Mouse (Mus musculus): ENCODE results near the gene Fat1. TPM values are rescaled to one million over a fixed set of nuclear protein-coding genes. Genes with fewer than 3 reads are reported as not detected.

Fat1 gene
- polyA plus RNA-seq, 1 experiment: 175 TPM

DNA sequence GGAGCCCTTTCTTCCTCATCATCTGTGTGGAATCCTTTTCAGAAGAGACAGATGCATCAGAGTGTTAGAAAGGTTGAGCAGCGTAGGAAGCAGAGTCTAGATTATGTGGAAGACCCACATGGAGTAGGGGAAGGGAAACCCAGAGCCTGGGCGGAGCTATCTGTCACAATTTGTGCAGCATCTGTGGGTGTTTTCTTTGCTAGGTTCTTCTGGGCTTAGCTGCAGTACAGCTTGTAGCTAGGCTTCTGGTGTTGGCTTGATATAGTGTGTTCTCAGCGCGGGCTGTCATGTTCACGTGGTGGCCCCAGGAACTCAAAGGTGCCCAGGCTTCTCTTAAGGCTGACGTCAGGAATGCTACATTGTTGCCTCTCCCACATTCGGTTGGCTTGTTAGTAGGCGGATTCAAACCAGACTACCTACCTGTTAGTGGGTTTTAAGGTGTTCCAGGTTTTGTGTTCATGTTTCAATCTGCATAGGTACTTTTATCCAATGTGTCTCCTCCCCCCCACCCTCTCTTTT is 32.3 kb downstream of the Fat1 start:
- Histone ChIP-seq H3K36me3 (ENCODE audit: control insufficient read depth, insufficient read depth, low read length, poor library complexity, severe bottlenecking) (peaks cover 16% of the 10 kb centered on the region), H3K9me3 (replicated peaks; ENCODE audit: control insufficient read depth, insufficient read depth, low read length, poor library complexity, severe bottlenecking) (no peaks in the 10 kb centered on the region), H3K9ac (ENCODE audit: low read depth, poor library complexity, severe bottlenecking) (no peak overlapping the region), H3K27me3 (ENCODE audit: control insufficient read depth, insufficient read depth, low read length, poor library complexity, severe bottlenecking) (no peaks in the 10 kb centered on the region), H3K4me1 (ENCODE audit: control insufficient read depth, insufficient read depth, low read length) (peaks cover 8% of the 10 kb centered on the region), H3K27ac (ENCODE audit: insufficient read depth, low read length) (no peak overlapping the region), H3K4me3 (ENCODE audit: low read depth, low read length) (no peak overlapping the region)
- TF ChIP-seq CTCF (IDR thresholded peaks at IDR 0.05; ENCODE audit: low read depth, low read length) (no peak), POLR2A (IDR thresholded peaks at IDR 0.05; ENCODE audit: insufficient read depth, low read length) (no peak), EP300 (IDR thresholded peaks at IDR 0.05; ENCODE audit: insufficient read depth, low read depth, low read length) (no peak)

DNA sequence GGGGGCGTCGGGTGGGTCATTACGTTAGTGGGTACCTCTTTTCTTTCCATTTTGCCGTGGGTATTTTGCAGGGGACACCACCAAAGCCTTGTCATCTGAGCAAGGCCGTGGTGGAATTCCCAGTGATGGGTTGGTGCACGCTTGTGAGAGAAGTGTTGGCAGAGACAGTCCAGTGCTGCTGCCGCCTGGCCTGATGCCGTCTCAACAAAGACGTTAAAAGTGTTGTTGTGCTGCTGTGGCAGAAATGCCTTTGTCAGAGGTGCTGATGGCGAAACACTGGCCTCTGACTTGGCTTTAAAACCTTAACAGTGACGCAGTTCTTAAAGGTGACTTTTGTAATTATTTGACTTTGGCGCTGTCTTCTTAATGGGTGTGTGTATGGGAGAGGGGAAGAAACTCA is 34.8 kb downstream of the Fat1 start:
- TF ChIP-seq POLR2A (IDR thresholded peaks at IDR 0.05; ENCODE audit: insufficient read depth, low read length) (no peak), EP300 (IDR thresholded peaks at IDR 0.05; ENCODE audit: insufficient read depth, low read depth, low read length) (no peak), CTCF (IDR thresholded peaks at IDR 0.05; ENCODE audit: low read depth, low read length) (no peak)
- H3K4me1 ChIP-seq (ENCODE audit: control insufficient read depth, insufficient read depth, low read length): peaks cover 8% of the 10 kb centered on the region

GRCm38 (mm10) chr8:44971346-44971745 is 36.1 kb downstream of the Fat1 start:
- no peak overlapping the region for H3K4me3 ChIP-seq (ENCODE audit: low read depth, low read length)
- peak; percentile 58; the same call in 1 of the 2 replicates for TF ChIP-seq EP300 (IDR thresholded peaks at IDR 0.05; ENCODE audit: insufficient read depth, low read depth, low read length)
- TF ChIP-seq CTCF (IDR thresholded peaks at IDR 0.05; ENCODE audit: low read depth, low read length): no peak
- no peak for TF ChIP-seq POLR2A (IDR thresholded peaks at IDR 0.05; ENCODE audit: insufficient read depth, low read length)
- H3K36me3 ChIP-seq (ENCODE audit: control insufficient read depth, insufficient read depth, low read length, poor library complexity, severe bottlenecking): peaks cover 4% of the 10 kb centered on the region
- peaks cover 8% of the 10 kb centered on the region for H3K4me1 ChIP-seq (ENCODE audit: control insufficient read depth, insufficient read depth, low read length)
- 0 out of 2 replicates have a peak overlapping the region, but pooled peaks have one; percentile 35 for H3K27ac ChIP-seq (ENCODE audit: insufficient read depth, low read length)
- H3K27me3 ChIP-seq (ENCODE audit: control insufficient read depth, insufficient read depth, low read length, poor library complexity, severe bottlenecking): no peaks in the 10 kb centered on the region
- no peaks in the 10 kb centered on the region for H3K9me3 ChIP-seq (replicated peaks; ENCODE audit: control insufficient read depth, insufficient read depth, low read length, poor library complexity, severe bottlenecking)
- no peak overlapping the region for H3K9ac ChIP-seq (ENCODE audit: low read depth, poor library complexity, severe bottlenecking)

More for the DNA sequence above, 34.8 kb downstream of the Fat1 start:
- H3K27me3 ChIP-seq (ENCODE audit: control insufficient read depth, insufficient read depth, low read length, poor library complexity, severe bottlenecking): no peaks in the 10 kb centered on the region
- no peak overlapping the region for H3K9ac ChIP-seq (ENCODE audit: low read depth, poor library complexity, severe bottlenecking)
- H3K9me3 ChIP-seq (replicated peaks; ENCODE audit: control insufficient read depth, insufficient read depth, low read length, poor library complexity, severe bottlenecking): no peaks in the 10 kb centered on the region
- no peak overlapping the region for H3K27ac ChIP-seq (ENCODE audit: insufficient read depth, low read length)
- no peak overlapping the region for H3K4me3 ChIP-seq (ENCODE audit: low read depth, low read length)
- peaks cover 11% of the 10 kb centered on the region for H3K36me3 ChIP-seq (ENCODE audit: control insufficient read depth, insufficient read depth, low read length, poor library complexity, severe bottlenecking)

GRCm38 (mm10) chr8:44971964-44972363 is 36.7 kb downstream of the Fat1 start:
- no peaks in the 10 kb centered on the region for H3K27me3 ChIP-seq (ENCODE audit: control insufficient read depth, insufficient read depth, low read length, poor library complexity, severe bottlenecking)
- H3K9me3 ChIP-seq (replicated peaks; ENCODE audit: control insufficient read depth, insufficient read depth, low read length, poor library complexity, severe bottlenecking): no peaks in the 10 kb centered on the region
- H3K4me1 ChIP-seq (ENCODE audit: control insufficient read depth, insufficient read depth, low read length): peaks cover 9% of the 10 kb centered on the region
- H3K27ac ChIP-seq (ENCODE audit: insufficient read depth, low read length): no peak overlapping the region
- peaks cover 4% of the 10 kb centered on the region for H3K36me3 ChIP-seq (ENCODE audit: control insufficient read depth, insufficient read depth, low read length, poor library complexity, severe bottlenecking)
- no peak overlapping the region for H3K9ac ChIP-seq (ENCODE audit: low read depth, poor library complexity, severe bottlenecking)
- H3K4me3 ChIP-seq (ENCODE audit: low read depth, low read length): no peak overlapping the region
- TF ChIP-seq POLR2A (IDR thresholded peaks at IDR 0.05; ENCODE audit: insufficient read depth, low read length) (no peak), EP300 (IDR thresholded peaks at IDR 0.05; ENCODE audit: insufficient read depth, low read depth, low read length) (no peak), CTCF (IDR thresholded peaks at IDR 0.05; ENCODE audit: low read depth, low read length) (no peak)

DNA sequence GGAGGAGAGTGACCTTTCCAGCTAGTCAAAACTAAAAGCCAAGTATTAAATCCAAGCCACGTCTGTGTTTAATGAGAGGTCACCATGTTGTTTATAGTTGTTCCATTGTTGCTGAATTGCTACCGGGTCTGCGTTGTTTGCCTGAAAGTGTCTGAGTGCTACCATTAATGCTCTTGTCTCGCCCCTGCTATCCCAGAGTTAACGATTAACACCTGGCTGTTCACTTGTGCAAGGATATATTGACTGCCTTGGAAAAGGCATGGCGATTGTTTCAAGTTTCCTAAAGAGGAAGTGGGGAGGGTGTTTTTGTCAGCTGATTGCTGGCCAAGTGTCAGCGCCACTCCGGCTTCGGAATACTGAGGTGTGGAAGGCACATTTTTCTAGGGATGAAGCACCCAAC is 39.9 kb downstream of the Fat1 start:
- no peak overlapping the region for H3K27ac ChIP-seq (ENCODE audit: insufficient read depth, low read length)
- no peak overlapping the region for H3K9ac ChIP-seq (ENCODE audit: low read depth, poor library complexity, severe bottlenecking)
- peaks cover 4% of the 10 kb centered on the region for H3K36me3 ChIP-seq (ENCODE audit: control insufficient read depth, insufficient read depth, low read length, poor library complexity, severe bottlenecking)
- H3K4me1 ChIP-seq (ENCODE audit: control insufficient read depth, insufficient read depth, low read length): peaks cover 14% of the 10 kb centered on the region
- no peaks in the 10 kb centered on the region for H3K9me3 ChIP-seq (replicated peaks; ENCODE audit: control insufficient read depth, insufficient read depth, low read length, poor library complexity, severe bottlenecking)
- H3K4me3 ChIP-seq (ENCODE audit: low read depth, low read length): no peak overlapping the region
- H3K27me3 ChIP-seq (ENCODE audit: control insufficient read depth, insufficient read depth, low read length, poor library complexity, severe bottlenecking): no peaks in the 10 kb centered on the region
- TF ChIP-seq CTCF (IDR thresholded peaks at IDR 0.05; ENCODE audit: low read depth, low read length) (no peak), EP300 (IDR thresholded peaks at IDR 0.05; ENCODE audit: insufficient read depth, low read depth, low read length) (no peak), POLR2A (IDR thresholded peaks at IDR 0.05; ENCODE audit: insufficient read depth, low read length) (no peak)

DNA sequence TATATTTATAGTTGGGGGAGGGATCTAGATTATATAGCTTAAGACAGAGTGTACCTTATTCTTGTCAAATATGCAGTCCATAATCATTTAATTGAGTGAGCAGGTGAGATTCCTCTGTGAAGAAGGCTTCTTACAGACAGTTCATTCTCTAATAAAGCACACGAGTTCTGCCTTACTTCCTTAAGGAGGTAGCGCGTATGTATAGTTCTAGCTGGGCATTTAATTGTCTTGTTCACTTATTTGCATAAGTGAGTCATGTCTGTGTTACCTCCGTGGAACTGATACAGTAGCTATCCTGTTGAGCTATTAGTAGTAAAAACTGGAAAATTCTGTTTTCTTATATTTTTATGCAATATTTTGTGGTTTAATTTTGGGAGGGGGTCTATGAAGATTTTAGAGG is 40.4 kb downstream of the Fat1 start:
- Histone ChIP-seq H3K4me1 (ENCODE audit: control insufficient read depth, insufficient read depth, low read length) (peaks cover 14% of the 10 kb centered on the region), H3K27ac (ENCODE audit: insufficient read depth, low read length) (no peak overlapping the region), H3K9me3 (replicated peaks; ENCODE audit: control insufficient read depth, insufficient read depth, low read length, poor library complexity, severe bottlenecking) (no peaks in the 10 kb centered on the region), H3K36me3 (ENCODE audit: control insufficient read depth, insufficient read depth, low read length, poor library complexity, severe bottlenecking) (peaks cover 4% of the 10 kb centered on the region), H3K9ac (ENCODE audit: low read depth, poor library complexity, severe bottlenecking) (no peak overlapping the region), H3K4me3 (ENCODE audit: low read depth, low read length) (no peak overlapping the region), H3K27me3 (ENCODE audit: control insufficient read depth, insufficient read depth, low read length, poor library complexity, severe bottlenecking) (no peaks in the 10 kb centered on the region)
- TF ChIP-seq CTCF (IDR thresholded peaks at IDR 0.05; ENCODE audit: low read depth, low read length): no peak
- TF ChIP-seq EP300 (IDR thresholded peaks at IDR 0.05; ENCODE audit: insufficient read depth, low read depth, low read length): no peak
- TF ChIP-seq POLR2A (IDR thresholded peaks at IDR 0.05; ENCODE audit: insufficient read depth, low read length): no peak

Data from ES-Bruce4 (cell line).